Comparison of ENCODE assay signal across 8 mouse cellular contexts in the genomic region with DNA sequence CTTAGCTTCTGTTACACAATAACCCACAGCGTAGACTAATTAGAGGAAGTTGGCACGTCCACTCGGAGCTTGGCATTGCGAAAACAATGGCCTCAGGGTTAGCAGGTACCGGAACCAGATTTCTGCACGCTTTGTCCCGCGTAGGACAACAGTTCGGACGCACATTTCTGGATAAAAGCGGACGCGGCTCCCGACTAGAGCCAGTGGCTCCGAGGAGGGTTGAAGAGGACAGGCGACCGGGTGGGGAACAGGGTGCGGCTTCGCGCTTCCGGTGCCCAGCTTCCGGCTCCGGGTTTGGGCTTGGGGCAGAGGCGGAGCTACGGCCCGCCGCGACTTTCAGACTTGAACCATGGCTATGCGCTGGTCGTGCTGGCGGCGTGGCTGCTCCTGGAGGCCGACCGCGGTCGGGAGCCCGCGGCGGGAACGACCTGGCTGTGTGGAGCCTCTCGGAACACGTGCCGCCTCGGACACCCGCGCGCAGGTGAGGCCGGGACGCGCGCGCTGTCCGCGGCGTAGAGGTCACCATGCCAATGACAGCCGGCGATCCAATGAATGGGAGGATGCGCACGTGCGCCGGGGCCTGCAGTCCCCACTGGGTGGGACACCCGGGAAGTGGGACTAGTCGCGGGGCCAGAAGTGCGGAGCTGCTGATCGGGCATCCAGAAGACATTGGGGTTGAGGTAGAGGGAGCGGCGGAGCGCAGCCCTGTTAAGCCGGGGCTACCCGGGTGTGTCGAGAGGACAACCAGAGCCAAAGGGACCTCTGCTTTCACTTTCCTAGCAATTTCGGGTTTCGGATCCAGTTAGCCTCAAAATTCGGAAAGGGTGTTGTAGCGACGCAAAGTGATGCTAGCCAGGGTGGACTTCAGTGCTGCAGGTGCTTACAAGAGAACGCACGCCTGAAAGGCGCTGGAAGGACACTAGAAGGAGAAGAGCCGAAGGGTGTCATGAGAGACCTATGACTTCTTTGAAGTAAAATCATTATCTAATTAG. TPM values are rescaled to one million over a fixed set of nuclear protein-coding genes. Genes with fewer than 3 reads are reported as not detected.
DNase-seq lines count a peak whose midpoint lies in the region; ATAC-seq lines count a peak whose summit lies in the region.

A gene (plus strand): TSS at position 241 of the 992 bp plus-strand sequence.

- H3K9me3 ChIP-seq in hindbrain, embryonic 11.5 days (ENCODE audit: control insufficient read depth, low read length), result no peaks in the 10 kb centered on the region

- peak; percentile 95 for DNase-seq in Muller cell, postnatal 12 days (ENCODE audit: inconsistent ontology term)
- DNase-seq in cerebellum, adult 9-11 months, result peak; percentile 95
- DNase-seq in frontal cortex, adult 2 months (ENCODE audit: extremely low spot score in 1 of 2, low spot score in 1 of 2), result peak; percentile 76 to 91
- DNase-seq in hindbrain, embryonic 11.5 days (ENCODE audit: low spot score), result peak; percentile 90
- DNase-seq in layer of hippocampus, postnatal 10 days (ENCODE audit: low spot score in 2 of 2), result peak; percentile 85 to 89
- peak; percentile 95 for DNase-seq in lung, postnatal 10 days
- peak; percentile 89 for DNase-seq in ovary, postnatal 36 days (ENCODE audit: low spot score)
- peak; percentile 80 for DNase-seq in thymus, postnatal 25 days

- ATAC-seq in hindbrain, embryonic 11.5 days (ENCODE audit: low FRiP score), result peak; percentile 98

- WGBS in hindbrain, embryonic 11.5 days, result under 1% methylated on average over 80 of the region's 81 CpGs

- peak within 1 kb of the TSS; percentile 76 for H3K4me3 ChIP-seq in hindbrain, embryonic 11.5 days (ENCODE audit: low read depth, low read length)

- H3K9ac ChIP-seq in hindbrain, embryonic 11.5 days (ENCODE audit: low read depth, low read length), result peak within 1 kb of the TSS; percentile 77

- no peaks in the 10 kb centered on the region for H3K27me3 ChIP-seq in hindbrain, embryonic 11.5 days (ENCODE audit: control insufficient read depth, insufficient read depth, low read length)

- peak within 1 kb of the TSS; percentile 73 for H3K27ac ChIP-seq in hindbrain, embryonic 11.5 days (ENCODE audit: low read depth, low read length)

- no peaks in the 10 kb centered on the region for H3K4me1 ChIP-seq in hindbrain, embryonic 11.5 days (replicated peaks; ENCODE audit: control insufficient read depth, insufficient read depth, low read length)

- H3K4me2 ChIP-seq in hindbrain, embryonic 11.5 days (replicated peaks; ENCODE audit: low read depth, low read length), result peak within 1 kb of the TSS; percentile 72

- no peaks in the 10 kb centered on the region for H3K36me3 ChIP-seq in hindbrain, embryonic 11.5 days (ENCODE audit: control insufficient read depth, insufficient read depth, low read length)

RNA-seq across cellular contexts. Expression of the gene that starts here (rescaled TPM):
- 20.9 and 22.7 TPM in 2 replicates for polyA plus RNA-seq in frontal cortex, adult 2 months (2012; rRNA removed)
- 25.5 and 26.9 TPM in 2 replicates for polyA plus RNA-seq in hindbrain, embryonic 11.5 days (2014; fragmentation: Nextera tagmentation; extraction: Ambion mirVana)
- 10 to 100 TPM; 20.1 to 25.0 TPM for total RNA-seq in layer of hippocampus, postnatal 10 days (2021)

Comparison
In these comparisons a context has a peak if more than half of its experiments do, and no peak if none do; other contexts are left out.
1. Peak in every context shown above with its lines: DNase-seq, ATAC-seq, H3K4me3 ChIP-seq and H3K27ac ChIP-seq.